Mouse (Mus musculus) ES-Bruce4 (cell line): ENCODE measurements around the gene Art5. TPM values are rescaled to one million over a fixed set of nuclear protein-coding genes. Genes with fewer than 3 reads are reported as not detected.
A peak's percentile ranks its signal among the peaks of the same experiment; 100 is the strongest.

Source experiments
- H3K27ac ChIP-seq: 2 replicates; pipeline ENCODE4 v1.5.1; 2012; ENCODE audit warnings: low read length, inconsistent platforms; ENCODE audit not compliant: insufficient read depth
- H3K27me3 ChIP-seq: 2 replicates; pipeline ENCODE4 v1.6.1; 2012; ENCODE audit warnings: mild to moderate bottlenecking, low read length, inconsistent platforms; ENCODE audit not compliant: control insufficient read depth, poor library complexity, insufficient read depth, severe bottlenecking
- H3K36me3 ChIP-seq: 2 replicates; pipeline ENCODE4 v1.6.1; 2012; ENCODE audit warnings: inconsistent platforms, mild to moderate bottlenecking, low read length, moderate library complexity; ENCODE audit not compliant: control insufficient read depth, poor library complexity, insufficient read depth, severe bottlenecking
- H3K4me1 ChIP-seq: one replicate; pipeline ENCODE4 v1.8.1; 2011; ENCODE audit warnings: low read length; ENCODE audit not compliant: control insufficient read depth, insufficient read depth
- H3K4me3 ChIP-seq: 2 replicates; pipeline ENCODE4 v1.5.1; 2011; ENCODE audit warnings: low read depth, mild to moderate bottlenecking, low read length
- H3K9ac ChIP-seq: 2 replicates; pipeline ENCODE4 v1.6.1; 2012; ENCODE audit warnings: low read depth, mild to moderate bottlenecking, inconsistent platforms; ENCODE audit not compliant: poor library complexity, severe bottlenecking
- H3K9me3 ChIP-seq: replicated peaks from 2 replicates; pipeline ENCODE4 v1.6.1; 2012; ENCODE audit warnings: mild to moderate bottlenecking, low read length, inconsistent platforms; ENCODE audit not compliant: control insufficient read depth, poor library complexity, insufficient read depth, severe bottlenecking
- CTCF ChIP-seq: IDR thresholded peaks from one replicate; pipeline ENCODE4 v1.8.1; 2011; ENCODE audit warnings: low read depth, low read length
- EP300 ChIP-seq: IDR thresholded peaks from 2 replicates; pipeline ENCODE4 v1.6.1; 2011; ENCODE audit warnings: low read depth, low read length; ENCODE audit not compliant: insufficient read depth
- POLR2A ChIP-seq: IDR thresholded peaks from one replicate; pipeline ENCODE4 v1.8.1; 2011; ENCODE audit warnings: low read length; ENCODE audit not compliant: insufficient read depth
- polyA plus RNA-seq: library from polyadenylated mRNA; stranded (reverse); fragments of >200 nt; gene quantifications from 2 replicates; pipeline ENCODE4 v1.2.4, GENCODE M21; 2011; ENCODE audit warnings: low read depth; ENCODE audit not compliant: missing spikeins, insufficient read depth, insufficient read length

Art5 gene
- polyA plus RNA-seq, 1 experiment = 2.7 TPM

- no peak overlapping the region for H3K27ac ChIP-seq
- no peaks in the 10 kb centered on the region for H3K4me1 ChIP-seq
- TF ChIP-seq CTCF (no peak), EP300 (no peak), POLR2A (no peak)
- H3K9ac ChIP-seq = no peak overlapping the region
- peaks cover 20% of the 10 kb centered on the region for H3K36me3 ChIP-seq
- H3K27me3 ChIP-seq = no peaks in the 10 kb centered on the region
- H3K4me3 ChIP-seq = no peak overlapping the region
- no peaks in the 10 kb centered on the region for H3K9me3 ChIP-seq
Measured at GRCm38 (mm10) chr7:102078517-102078916, 30.8 kb downstream of the Art5 start.

GRCm38 (mm10) chr7:102076714-102077296 lies 32.5 kb downstream of the Art5 start:
- H3K27ac ChIP-seq = no peak overlapping the region
- H3K9me3 ChIP-seq = no peaks in the 10 kb centered on the region
- TF ChIP-seq EP300 (no peak), POLR2A (no peak), CTCF (peak; percentile 67)
- H3K4me1 ChIP-seq = no peaks in the 10 kb centered on the region
- H3K36me3 ChIP-seq = peaks cover 29% of the 10 kb centered on the region
- no peak overlapping the region for H3K9ac ChIP-seq
- no peak overlapping the region for H3K4me3 ChIP-seq
- no peaks in the 10 kb centered on the region for H3K27me3 ChIP-seq

- Histone ChIP-seq H3K36me3 (peaks cover 3% of the 10 kb centered on the region), H3K27me3 (no peaks in the 10 kb centered on the region), H3K4me1 (no peaks in the 10 kb centered on the region), H3K4me3 (peak overlapping the region; percentile 52), H3K9me3 (no peaks in the 10 kb centered on the region), H3K27ac (no peak overlapping the region), H3K9ac (peak overlapping the region; percentile 55)
- TF ChIP-seq CTCF (no peak), POLR2A (no peak), EP300 (no peak)
Measured at GRCm38 (mm10) chr7:102066363-102066762, 42.9 kb downstream of the Art5 start.

- Histone ChIP-seq H3K4me3 (peak within 1 kb of the TSS; percentile 90), H3K27me3 (no peaks in the 10 kb centered on the region), H3K4me1 (no peaks in the 10 kb centered on the region), H3K36me3 (peaks cover 3% of the 10 kb centered on the region; the same call in 1 of the 2 replicates), H3K9me3 (no peaks in the 10 kb centered on the region), H3K27ac (peak within 1 kb of the TSS; percentile 21), H3K9ac (peak within 1 kb of the TSS; percentile 55)
- TF ChIP-seq EP300 (no peak), CTCF (no peak), POLR2A (peak; percentile 28)
Measured at GRCm38 (mm10) chr7:102065046-102065891, 44.0 kb downstream of the Art5 start, which contains the start of the genes Rnf121, Xndc1 and Xntrpc. TSS of gene Rnf121 (minus strand) at chr7:102065469. TSS of gene Xndc1 (plus strand) at chr7:102065511. TSS of gene Xntrpc (plus strand) at chr7:102065713.

- Histone ChIP-seq H3K27me3 (no peaks in the 10 kb centered on the region), H3K4me1 (no peaks in the 10 kb centered on the region), H3K9me3 (no peaks in the 10 kb centered on the region), H3K27ac (no peak overlapping the region), H3K4me3 (peak overlapping the region; percentile 90), H3K36me3 (peaks cover 2% of the 10 kb centered on the region; the same call in 1 of the 2 replicates), H3K9ac (peak overlapping the region; percentile 55)
- TF ChIP-seq CTCF (no peak), POLR2A (no peak), EP300 (no peak)
Measured at GRCm38 (mm10) chr7:102064655-102065045, 44.6 kb downstream of the Art5 start.

- Histone ChIP-seq H3K27ac (no peak overlapping the region), H3K4me3 (no peak overlapping the region), H3K27me3 (no peaks in the 10 kb centered on the region), H3K9me3 (no peaks in the 10 kb centered on the region), H3K36me3 (peaks cover 2% of the 10 kb centered on the region; the same call in 1 of the 2 replicates), H3K9ac (0 out of 2 replicates have a peak overlapping the region, but pooled peaks have one; percentile 55), H3K4me1 (no peaks in the 10 kb centered on the region)
- TF ChIP-seq POLR2A = no peak
- no peak for TF ChIP-seq EP300
- no peak for TF ChIP-seq CTCF
Measured at GRCm38 (mm10) chr7:102063891-102064290, 45.4 kb downstream of the Art5 start.
